Mouse (Mus musculus): ENCODE measurements at regions not wholly inside any gene's neighbourhood (a gene's known extent, or its start where the extent isn't known, plus 50 kb on each side); places are given as distances from the start of the nearest gene placed in this dataset.

DNA sequence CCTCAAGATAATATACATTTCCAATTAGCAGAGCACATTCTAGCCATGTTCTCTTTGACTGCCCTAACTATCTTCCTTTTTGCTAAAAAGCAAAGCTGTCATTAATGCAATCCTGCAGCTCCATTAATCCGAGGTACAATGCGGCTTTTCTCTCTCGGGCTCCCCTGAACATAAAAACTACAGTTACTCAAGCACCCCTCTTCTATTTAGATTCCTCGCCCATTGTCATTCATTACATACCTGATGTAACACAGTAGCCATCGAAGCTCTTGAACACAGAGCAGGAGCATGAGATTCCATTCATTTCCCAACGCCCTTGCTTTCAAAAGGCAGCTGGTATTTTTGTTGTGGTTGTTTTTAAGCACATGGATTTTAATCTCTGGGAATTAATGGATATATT lies 387.2 kb downstream of the Sorl1 start:
- WGBS = 75% methylated on average over 6 of the region's 6 CpGs

DNA sequence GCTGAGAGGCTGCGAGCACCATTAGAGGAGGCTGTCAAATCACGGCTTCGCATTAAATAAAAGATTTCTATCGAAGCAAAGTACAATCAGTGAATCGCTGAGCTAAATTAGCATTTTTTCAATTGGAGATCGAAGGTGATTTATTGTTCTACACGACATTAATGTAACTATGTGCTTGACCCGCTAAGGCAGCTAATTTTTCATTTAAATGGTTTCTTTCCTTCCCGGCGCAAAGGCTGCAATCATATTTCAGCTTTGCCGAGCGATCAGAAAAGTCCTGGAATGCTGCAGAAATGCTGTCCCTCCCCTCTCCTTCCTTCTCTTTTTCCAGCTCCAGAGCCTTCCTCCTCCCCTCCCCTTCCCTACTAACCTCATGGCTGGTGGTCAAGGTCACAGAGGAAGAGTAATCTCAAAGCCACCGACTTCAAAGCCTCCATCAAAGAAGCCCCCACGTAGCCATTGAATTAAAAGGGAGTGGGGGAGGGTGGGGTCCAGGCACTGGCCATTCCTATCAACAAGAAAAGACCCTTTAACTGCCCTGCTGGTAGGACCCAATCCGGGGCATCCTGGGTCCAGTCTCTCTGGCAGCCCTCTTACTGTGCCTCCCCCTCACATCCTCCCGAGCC lies 387.8 kb downstream of the Sorl1 start:
- no peaks in the 10 kb centered on the region for H3K4me1 ChIP-seq (ENCODE audit: control insufficient read depth, insufficient read depth, insufficient read length, low read length)
- no peaks in the 10 kb centered on the region for H3K36me3 ChIP-seq (ENCODE audit: control insufficient read depth, insufficient read depth, low read length)
- H3K27ac ChIP-seq (ENCODE audit: insufficient read depth, low read depth, low read length) = no peak overlapping the region
- TF ChIP-seq POLR2A (IDR thresholded peaks at IDR 0.05; ENCODE audit: low read depth, low read length) = no peak
- TF ChIP-seq CTCF (IDR thresholded peaks at IDR 0.05; ENCODE audit: extremely low read depth, insufficient read length, insufficient replicate concordance, low read depth, low read length) = no peak
- WGBS = 8% methylated on average over 16 of the region's 16 CpGs
- peak overlapping the region; percentile 38 for H3K4me3 ChIP-seq (ENCODE audit: low read depth, low read length)
- no peaks in the 10 kb centered on the region for H3K27me3 ChIP-seq (ENCODE audit: control insufficient read depth, insufficient read depth, low read length)

More for the DNA sequence above, 387.2 kb downstream of the Sorl1 start:
- TF ChIP-seq CTCF (IDR thresholded peaks at IDR 0.05; ENCODE audit: extremely low read depth, insufficient read length, insufficient replicate concordance, low read depth, low read length) (no peak), POLR2A (IDR thresholded peaks at IDR 0.05; ENCODE audit: low read depth, low read length) (no peak)
- Histone ChIP-seq H3K4me3 (ENCODE audit: low read depth, low read length) (no peak overlapping the region), H3K36me3 (ENCODE audit: control insufficient read depth, insufficient read depth, low read length) (no peaks in the 10 kb centered on the region), H3K27me3 (ENCODE audit: control insufficient read depth, insufficient read depth, low read length) (no peaks in the 10 kb centered on the region), H3K4me1 (ENCODE audit: control insufficient read depth, insufficient read depth, insufficient read length, low read length) (no peaks in the 10 kb centered on the region), H3K27ac (ENCODE audit: insufficient read depth, low read depth, low read length) (no peak overlapping the region)

DNA sequence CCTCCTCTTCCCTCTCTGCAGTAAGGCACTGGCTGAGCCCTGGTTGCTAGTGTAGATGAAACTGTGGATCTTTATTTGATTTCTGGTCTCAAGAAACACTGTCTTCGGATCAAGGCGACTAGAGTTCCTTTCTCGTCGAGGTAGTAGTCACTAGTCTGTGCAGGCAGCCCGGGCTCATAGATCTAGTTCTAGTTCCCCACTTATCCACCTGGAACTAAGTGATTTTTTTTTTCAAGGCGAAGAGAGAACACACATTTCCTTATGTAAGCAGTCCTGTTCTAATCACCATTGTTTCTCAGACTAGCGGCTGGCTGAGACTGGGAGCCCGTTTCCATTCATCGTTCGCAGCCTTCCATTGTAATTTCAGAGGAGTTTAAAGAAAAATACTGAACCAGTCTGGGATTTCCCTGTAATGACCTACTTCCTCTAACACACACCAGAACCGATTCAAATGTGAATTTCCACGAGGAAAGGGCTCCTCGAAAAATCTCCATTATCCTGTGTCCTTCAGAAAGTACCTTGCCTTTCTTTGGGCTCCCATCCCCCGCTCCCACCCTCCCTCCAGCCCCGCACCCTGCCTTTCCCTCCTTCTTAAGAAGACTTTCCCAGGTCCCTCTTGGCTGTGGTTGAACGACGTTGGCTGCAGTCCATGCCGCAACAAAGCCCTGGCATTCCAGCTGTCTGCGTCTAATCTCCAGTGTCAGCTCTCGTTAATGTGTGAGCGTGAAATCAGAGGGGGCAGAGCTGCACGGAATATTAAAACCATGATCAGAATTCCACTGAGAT lies 388.5 kb downstream of the Sorl1 start:
- peak overlapping the region; percentile 38 for H3K4me3 ChIP-seq (ENCODE audit: low read depth, low read length)
- H3K4me1 ChIP-seq (ENCODE audit: control insufficient read depth, insufficient read depth, insufficient read length, low read length) = no peaks in the 10 kb centered on the region
- H3K27ac ChIP-seq (ENCODE audit: insufficient read depth, low read depth, low read length) = no peak overlapping the region
- no peaks in the 10 kb centered on the region for H3K27me3 ChIP-seq (ENCODE audit: control insufficient read depth, insufficient read depth, low read length)
- H3K36me3 ChIP-seq (ENCODE audit: control insufficient read depth, insufficient read depth, low read length) = no peaks in the 10 kb centered on the region
- TF ChIP-seq CTCF (IDR thresholded peaks at IDR 0.05; ENCODE audit: extremely low read depth, insufficient read length, insufficient replicate concordance, low read depth, low read length) (no peak), POLR2A (IDR thresholded peaks at IDR 0.05; ENCODE audit: low read depth, low read length) (no peak)
- 2% methylated on average over 22 of the region's 22 CpGs for WGBS

- TF ChIP-seq POLR2A (IDR thresholded peaks at IDR 0.05; ENCODE audit: low read depth, low read length) = no peak
- no peak for TF ChIP-seq CTCF (IDR thresholded peaks at IDR 0.05; ENCODE audit: extremely low read depth, insufficient read length, insufficient replicate concordance, low read depth, low read length)
- H3K27me3 ChIP-seq (ENCODE audit: control insufficient read depth, insufficient read depth, low read length) = no peaks in the 10 kb centered on the region
- H3K4me1 ChIP-seq (ENCODE audit: control insufficient read depth, insufficient read depth, insufficient read length, low read length) = no peaks in the 10 kb centered on the region
- no peak overlapping the region for H3K27ac ChIP-seq (ENCODE audit: insufficient read depth, low read depth, low read length)
- no peak overlapping the region for H3K4me3 ChIP-seq (ENCODE audit: low read depth, low read length)
- 33% methylated on average over 8 of the region's 8 CpGs for WGBS
- H3K36me3 ChIP-seq (ENCODE audit: control insufficient read depth, insufficient read depth, low read length) = no peaks in the 10 kb centered on the region
These were observed 389.1 kb downstream of the Sorl1 start for GRCm38 (mm10) chr9:41734925-41735447.

DNA sequence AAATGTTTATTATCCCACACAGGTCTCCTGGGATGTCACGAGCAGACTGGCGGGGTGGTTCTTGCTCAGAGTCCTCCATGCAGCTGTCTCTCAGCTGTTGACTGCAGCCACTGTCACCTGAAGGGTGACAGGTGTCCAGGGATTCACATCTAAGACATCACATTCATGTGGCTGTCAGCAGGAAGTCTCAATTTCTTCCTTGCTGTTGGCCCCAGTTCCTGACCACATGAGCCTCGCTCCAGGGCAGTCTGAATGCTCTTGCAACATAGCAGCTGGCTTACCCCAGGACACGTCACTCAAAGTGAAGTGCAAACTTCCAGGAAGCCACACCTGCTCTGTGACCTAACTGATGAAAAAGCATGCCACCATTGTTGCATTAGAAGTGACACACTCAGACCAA lies 402.5 kb downstream of the Sorl1 start:
- WGBS = 62% methylated on average over 4 of the region's 4 CpGs
- Histone ChIP-seq H3K27ac (ENCODE audit: insufficient read depth, low read depth, low read length) (no peak overlapping the region), H3K27me3 (ENCODE audit: control insufficient read depth, insufficient read depth, low read length) (no peaks in the 10 kb centered on the region), H3K36me3 (ENCODE audit: control insufficient read depth, insufficient read depth, low read length) (no peaks in the 10 kb centered on the region), H3K4me3 (ENCODE audit: low read depth, low read length) (no peak overlapping the region), H3K4me1 (ENCODE audit: control insufficient read depth, insufficient read depth, insufficient read length, low read length) (no peaks in the 10 kb centered on the region)
- TF ChIP-seq CTCF (IDR thresholded peaks at IDR 0.05; ENCODE audit: extremely low read depth, insufficient read length, insufficient replicate concordance, low read depth, low read length) (no peak), POLR2A (IDR thresholded peaks at IDR 0.05; ENCODE audit: low read depth, low read length) (no peak)

- Histone ChIP-seq H3K4me1 (ENCODE audit: control insufficient read depth, insufficient read depth, insufficient read length, low read length) (no peaks in the 10 kb centered on the region), H3K4me3 (ENCODE audit: low read depth, low read length) (no peak overlapping the region), H3K27me3 (ENCODE audit: control insufficient read depth, insufficient read depth, low read length) (no peaks in the 10 kb centered on the region), H3K27ac (ENCODE audit: insufficient read depth, low read depth, low read length) (no peak overlapping the region), H3K36me3 (ENCODE audit: control insufficient read depth, insufficient read depth, low read length) (no peaks in the 10 kb centered on the region)
- no peak for TF ChIP-seq POLR2A (IDR thresholded peaks at IDR 0.05; ENCODE audit: low read depth, low read length)
- TF ChIP-seq CTCF (IDR thresholded peaks at IDR 0.05; ENCODE audit: extremely low read depth, insufficient read length, insufficient replicate concordance, low read depth, low read length) = no peak
These were observed 408.9 kb downstream of the Sorl1 start for GRCm38 (mm10) chr9:41715231-41715630.

- H3K27me3 ChIP-seq (ENCODE audit: control insufficient read depth, insufficient read depth, low read length) = no peaks in the 10 kb centered on the region; the same call in 1 of the 2 replicates
- TF ChIP-seq CTCF (IDR thresholded peaks at IDR 0.05; ENCODE audit: extremely low read depth, insufficient read length, insufficient replicate concordance, low read depth, low read length) = no peak
- no peak for TF ChIP-seq POLR2A (IDR thresholded peaks at IDR 0.05; ENCODE audit: low read depth, low read length)
- no peak overlapping the region for H3K4me3 ChIP-seq (ENCODE audit: low read depth, low read length)
- H3K27ac ChIP-seq (ENCODE audit: insufficient read depth, low read depth, low read length) = no peak overlapping the region
- no peaks in the 10 kb centered on the region for H3K4me1 ChIP-seq (ENCODE audit: control insufficient read depth, insufficient read depth, insufficient read length, low read length)
- no peaks in the 10 kb centered on the region for H3K36me3 ChIP-seq (ENCODE audit: control insufficient read depth, insufficient read depth, low read length)
These were observed 418.1 kb downstream of the Sorl1 start for GRCm38 (mm10) chr9:41705972-41706371.
